Mouse (Mus musculus): ENCODE measurements around the gene Slc9a8. TPM values are rescaled to one million over a fixed set of nuclear protein-coding genes. Genes with fewer than 3 reads are reported as not detected.

Slc9a8 gene
- polyA plus RNA-seq, 1 experiment: 19.0 TPM

DNA sequence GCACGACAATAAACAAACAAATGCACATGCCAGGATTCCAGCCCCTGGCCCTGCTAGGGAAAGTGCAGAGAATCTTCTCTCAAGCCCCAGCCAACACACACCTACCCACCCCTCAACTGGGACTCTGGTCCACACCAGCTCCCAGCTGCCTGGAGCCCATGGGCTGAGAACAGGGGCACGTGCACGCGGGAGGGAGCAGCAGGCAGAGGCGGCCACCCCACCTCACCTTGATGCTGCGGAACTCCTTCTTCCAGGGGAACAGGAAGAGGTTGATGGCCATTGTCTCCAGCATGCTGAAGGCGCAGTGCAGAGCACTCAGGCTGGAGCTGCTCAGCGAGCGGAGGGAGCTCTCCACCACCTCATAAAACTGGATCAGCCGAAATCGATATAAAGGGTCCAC is 63.4 kb downstream of the Slc9a8 start:
- TF ChIP-seq USF1 (IDR thresholded peaks at IDR 0.05; ENCODE audit: low read depth) (no peak), MYOG (IDR thresholded peaks at IDR 0.05; ENCODE audit: control insufficient read depth, extremely low read depth, insufficient read length) (no peak), MAX (IDR thresholded peaks at IDR 0.05) (no peak), FOSL1 (IDR thresholded peaks at IDR 0.05; ENCODE audit: insufficient read depth, low read length, poor library complexity, severe bottlenecking) (no peak), CTCF (IDR thresholded peaks at IDR 0.05; ENCODE audit: control insufficient read depth, insufficient read depth, insufficient read length) (no peak), MYOD1 (IDR thresholded peaks at IDR 0.05; ENCODE audit: control insufficient read depth, insufficient read length, low read depth) (no peak), CEBPB (IDR thresholded peaks at IDR 0.05; ENCODE audit: low read depth) (no peak)
- Histone ChIP-seq H3K36me3 (ENCODE audit: control insufficient read depth, insufficient read depth) (peaks cover 40% of the 10 kb centered on the region), H3K27me3 (ENCODE audit: control insufficient read depth, insufficient read depth, insufficient read length) (no peaks in the 10 kb centered on the region), H3K79me3 (ENCODE audit: low read depth) (peaks cover 56% of the 10 kb centered on the region), H3ac (ENCODE audit: control insufficient read depth, insufficient read length, low read depth) (no peak overlapping the region), H3K4me3 (ENCODE audit: insufficient read depth, poor library complexity, severe bottlenecking) (no peak overlapping the region), H3K79me2 (ENCODE audit: control insufficient read depth, insufficient read depth) (peaks cover 76% of the 10 kb centered on the region)

DNA sequence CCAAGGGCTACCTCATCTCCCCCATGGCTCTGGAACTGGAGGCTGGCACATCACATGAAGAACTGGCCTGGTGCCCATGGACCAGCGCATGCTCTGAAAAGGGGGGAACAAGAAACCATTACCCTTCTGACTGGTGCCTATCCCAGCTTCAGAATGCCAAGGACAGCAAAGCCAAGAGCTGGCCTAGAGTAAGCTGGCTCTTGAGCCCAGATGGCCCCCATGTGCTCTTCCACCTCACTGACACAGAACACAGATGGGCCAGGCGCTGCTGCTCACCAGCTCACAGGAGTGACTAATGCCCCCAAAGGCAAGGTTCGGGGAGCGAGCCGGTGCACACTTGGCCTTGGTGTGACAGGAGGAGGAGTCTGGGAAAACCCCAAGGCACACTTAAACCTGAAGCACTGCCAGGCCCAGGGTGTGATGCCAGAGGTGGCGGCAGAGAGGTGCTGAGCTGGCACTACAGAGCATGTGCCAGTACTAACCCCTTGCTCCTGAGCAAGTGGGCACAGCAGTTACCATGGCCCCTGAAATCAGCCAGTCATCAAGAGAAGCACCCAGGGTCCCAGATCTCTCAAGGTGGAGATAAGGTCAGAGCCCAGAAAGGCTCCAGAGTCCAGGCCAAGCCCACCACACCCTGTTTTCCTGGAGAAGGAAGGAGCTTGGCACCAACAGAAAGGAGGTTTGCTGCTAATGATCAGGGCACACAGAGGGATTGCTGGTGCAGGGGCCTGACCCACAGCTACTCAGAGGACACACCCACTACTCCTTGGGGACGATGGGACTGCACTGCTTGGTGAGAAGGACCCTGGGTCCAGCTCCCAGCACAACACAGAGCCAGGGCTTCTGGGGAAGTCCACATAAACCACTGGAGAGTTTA is 64.2 kb downstream of the Slc9a8 start:
- Histone ChIP-seq H3K79me3 (ENCODE audit: low read depth) (peaks cover 64% of the 10 kb centered on the region), H3K27me3 (ENCODE audit: control insufficient read depth, insufficient read depth, insufficient read length) (no peaks in the 10 kb centered on the region), H3ac (ENCODE audit: control insufficient read depth, insufficient read length, low read depth) (no peak overlapping the region), H3K79me2 (ENCODE audit: control insufficient read depth, insufficient read depth) (peaks cover 84% of the 10 kb centered on the region), H3K4me3 (ENCODE audit: insufficient read depth, poor library complexity, severe bottlenecking) (no peak overlapping the region), H3K36me3 (ENCODE audit: control insufficient read depth, insufficient read depth) (peaks cover 40% of the 10 kb centered on the region)
- no peak for TF ChIP-seq FOSL1 (IDR thresholded peaks at IDR 0.05; ENCODE audit: insufficient read depth, low read length, poor library complexity, severe bottlenecking)
- no peak for TF ChIP-seq MYOD1 (IDR thresholded peaks at IDR 0.05; ENCODE audit: control insufficient read depth, insufficient read length, low read depth)
- no peak for TF ChIP-seq CTCF (IDR thresholded peaks at IDR 0.05; ENCODE audit: control insufficient read depth, insufficient read depth, insufficient read length)
- no peak for TF ChIP-seq CEBPB (IDR thresholded peaks at IDR 0.05; ENCODE audit: low read depth)
- TF ChIP-seq USF1 (IDR thresholded peaks at IDR 0.05; ENCODE audit: low read depth): no peak
- TF ChIP-seq MAX (IDR thresholded peaks at IDR 0.05): no peak
- TF ChIP-seq MYOG (IDR thresholded peaks at IDR 0.05; ENCODE audit: control insufficient read depth, extremely low read depth, insufficient read length): no peak

DNA sequence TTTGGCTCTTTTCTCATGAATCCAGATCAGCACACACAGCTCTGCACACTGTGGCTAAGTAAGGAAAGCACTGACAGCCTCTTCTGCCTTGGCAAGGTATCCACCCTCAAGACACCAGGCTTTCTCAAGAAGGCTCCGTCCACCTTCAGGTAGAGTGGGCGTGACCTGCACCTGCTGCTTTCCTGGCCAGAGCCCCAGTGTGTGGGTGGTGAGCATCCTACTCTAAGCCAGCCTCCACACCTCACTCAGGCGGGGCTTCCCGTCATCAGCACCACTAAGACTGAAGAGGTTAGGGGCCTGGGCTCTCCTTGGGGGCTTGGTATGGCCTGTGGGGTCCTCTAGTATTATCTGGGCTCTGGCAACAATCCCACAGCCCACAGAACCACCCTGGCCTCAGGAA is 65.1 kb downstream of the Slc9a8 start:
- Histone ChIP-seq H3K4me3 (ENCODE audit: insufficient read depth, poor library complexity, severe bottlenecking) (no peak overlapping the region), H3K36me3 (ENCODE audit: control insufficient read depth, insufficient read depth) (peaks cover 40% of the 10 kb centered on the region), H3ac (ENCODE audit: control insufficient read depth, insufficient read length, low read depth) (no peak overlapping the region), H3K79me2 (ENCODE audit: control insufficient read depth, insufficient read depth) (peaks cover 93% of the 10 kb centered on the region), H3K27me3 (ENCODE audit: control insufficient read depth, insufficient read depth, insufficient read length) (no peaks in the 10 kb centered on the region), H3K79me3 (ENCODE audit: low read depth) (peaks cover 72% of the 10 kb centered on the region)
- TF ChIP-seq CTCF (IDR thresholded peaks at IDR 0.05; ENCODE audit: control insufficient read depth, insufficient read depth, insufficient read length) (no peak), MAX (IDR thresholded peaks at IDR 0.05) (no peak), MYOD1 (IDR thresholded peaks at IDR 0.05; ENCODE audit: control insufficient read depth, insufficient read length, low read depth) (no peak), USF1 (IDR thresholded peaks at IDR 0.05; ENCODE audit: low read depth) (no peak), CEBPB (IDR thresholded peaks at IDR 0.05; ENCODE audit: low read depth) (no peak), MYOG (IDR thresholded peaks at IDR 0.05; ENCODE audit: control insufficient read depth, extremely low read depth, insufficient read length) (no peak), FOSL1 (IDR thresholded peaks at IDR 0.05; ENCODE audit: insufficient read depth, low read length, poor library complexity, severe bottlenecking) (no peak)

DNA sequence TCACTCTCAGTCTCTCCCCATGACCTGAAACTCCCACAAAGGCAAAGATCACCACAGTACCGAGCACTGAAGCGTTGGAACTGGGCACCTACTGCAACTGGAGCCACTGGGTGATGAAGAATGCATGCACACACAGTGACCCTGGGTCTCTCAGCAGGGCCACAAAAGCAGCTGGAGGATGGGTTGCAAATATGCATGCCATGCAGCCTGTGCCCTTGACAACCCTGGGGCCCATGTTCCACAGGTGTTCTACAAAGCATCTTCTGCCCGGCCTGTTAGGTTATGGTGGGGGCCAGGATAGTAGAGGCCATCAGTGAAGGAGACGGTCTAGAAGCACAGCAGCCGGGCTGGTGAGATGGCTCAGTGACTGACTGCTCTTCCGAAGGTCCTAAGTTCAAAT is 66.0 kb downstream of the Slc9a8 start:
- Histone ChIP-seq H3K36me3 (ENCODE audit: control insufficient read depth, insufficient read depth) (peaks cover 40% of the 10 kb centered on the region), H3K4me3 (ENCODE audit: insufficient read depth, poor library complexity, severe bottlenecking) (no peak overlapping the region), H3K79me2 (ENCODE audit: control insufficient read depth, insufficient read depth) (peaks cover 100% of the 10 kb centered on the region), H3K79me3 (ENCODE audit: low read depth) (peaks cover 82% of the 10 kb centered on the region), H3ac (ENCODE audit: control insufficient read depth, insufficient read length, low read depth) (no peak overlapping the region), H3K27me3 (ENCODE audit: control insufficient read depth, insufficient read depth, insufficient read length) (no peaks in the 10 kb centered on the region)
- TF ChIP-seq MYOG (IDR thresholded peaks at IDR 0.05; ENCODE audit: control insufficient read depth, extremely low read depth, insufficient read length) (no peak), FOSL1 (IDR thresholded peaks at IDR 0.05; ENCODE audit: insufficient read depth, low read length, poor library complexity, severe bottlenecking) (no peak), MAX (IDR thresholded peaks at IDR 0.05) (no peak), USF1 (IDR thresholded peaks at IDR 0.05; ENCODE audit: low read depth) (no peak), CTCF (IDR thresholded peaks at IDR 0.05; ENCODE audit: control insufficient read depth, insufficient read depth, insufficient read length) (no peak), MYOD1 (IDR thresholded peaks at IDR 0.05; ENCODE audit: control insufficient read depth, insufficient read length, low read depth) (no peak), CEBPB (IDR thresholded peaks at IDR 0.05; ENCODE audit: low read depth) (no peak)

DNA sequence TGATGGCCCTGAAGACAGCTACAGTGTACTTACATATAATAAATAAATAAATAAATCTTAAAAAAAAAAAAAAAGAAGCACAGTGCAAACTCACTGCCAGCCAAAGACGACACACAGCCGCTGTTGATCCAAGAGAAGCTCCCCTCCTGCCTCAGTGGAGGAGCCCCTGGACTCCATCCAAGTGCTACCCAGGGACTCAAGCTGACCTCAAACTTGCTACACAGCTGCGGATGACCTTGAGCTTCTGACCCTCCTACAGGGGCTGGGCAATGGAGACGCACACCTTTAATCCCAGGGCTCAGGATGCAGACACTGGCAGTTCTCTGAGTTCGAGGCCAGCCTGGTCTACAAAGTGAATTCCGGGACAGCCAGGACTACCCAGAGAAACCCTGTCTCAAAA is 66.5 kb downstream of the Slc9a8 start:
- peaks cover 97% of the 10 kb centered on the region for H3K79me2 ChIP-seq (ENCODE audit: control insufficient read depth, insufficient read depth)
- TF ChIP-seq MAX (IDR thresholded peaks at IDR 0.05) (no peak), CEBPB (IDR thresholded peaks at IDR 0.05; ENCODE audit: low read depth) (no peak), FOSL1 (IDR thresholded peaks at IDR 0.05; ENCODE audit: insufficient read depth, low read length, poor library complexity, severe bottlenecking) (no peak), MYOD1 (IDR thresholded peaks at IDR 0.05; ENCODE audit: control insufficient read depth, insufficient read length, low read depth) (no peak), CTCF (IDR thresholded peaks at IDR 0.05; ENCODE audit: control insufficient read depth, insufficient read depth, insufficient read length) (no peak), MYOG (IDR thresholded peaks at IDR 0.05; ENCODE audit: control insufficient read depth, extremely low read depth, insufficient read length) (no peak), USF1 (IDR thresholded peaks at IDR 0.05; ENCODE audit: low read depth) (no peak)
- no peak overlapping the region for H3K4me3 ChIP-seq (ENCODE audit: insufficient read depth, poor library complexity, severe bottlenecking)
- no peaks in the 10 kb centered on the region for H3K27me3 ChIP-seq (ENCODE audit: control insufficient read depth, insufficient read depth, insufficient read length)
- H3K36me3 ChIP-seq (ENCODE audit: control insufficient read depth, insufficient read depth): peaks cover 35% of the 10 kb centered on the region
- H3K79me3 ChIP-seq (ENCODE audit: low read depth): peaks cover 80% of the 10 kb centered on the region
- H3ac ChIP-seq (ENCODE audit: control insufficient read depth, insufficient read length, low read depth): no peak overlapping the region
